Mouse (Mus musculus) MEL (cell line): ENCODE results near the gene Sh3rf1. TPM values are rescaled to one million over a fixed set of nuclear protein-coding genes. Genes with fewer than 3 reads are reported as not detected.

Source experiments
- DNase-seq: peaks from one replicate; pipeline ENCODE4 v3.0.0; 2011; ENCODE audit warnings: low read depth, low spot score
- H3K27ac ChIP-seq: 2 replicates; pipeline ENCODE4 v1.5.1; 2012; ENCODE audit warnings: low read depth, mild to moderate bottlenecking, control low read depth, low read length, moderate library complexity; ENCODE audit not compliant: control insufficient read depth
- H3K27me3 ChIP-seq, 2 experiments: fragments of 150-350 bp in 1 of 2; sonication (generic) in 1 of 2; 2 replicates each; pipeline ENCODE4 v1.6.1; 2012; ENCODE audit warnings: low read length in 2 of 2, mild to moderate bottlenecking in 2 of 2, improper control_type of control experiment in 1 of 2, moderate library complexity in 1 of 2; ENCODE audit not compliant: insufficient read depth in 2 of 2, control insufficient read depth in 1 of 2
- H3K36me3 ChIP-seq, 2 experiments: 2 replicates each; pipeline ENCODE4 v1.6.1; 2012 to 2014; ENCODE audit warnings: low read length in 2 of 2, improper control_type of control experiment in 1 of 2, inconsistent platforms in 1 of 2, mild to moderate bottlenecking in 1 of 2; ENCODE audit not compliant: insufficient read depth in 2 of 2, control insufficient read depth in 1 of 2
- H3K4me1 ChIP-seq, 2 experiments: fragments of 150-350 bp in 1 of 2; sonication (generic) in 1 of 2; 2 replicates each; pipeline ENCODE4 v1.6.1; 2012; ENCODE audit warnings: low read length in 2 of 2, improper control_type of control experiment in 1 of 2, mild to moderate bottlenecking in 1 of 2; ENCODE audit not compliant: insufficient read depth in 2 of 2, control insufficient read depth in 1 of 2
- H3K4me3 ChIP-seq, 2 experiments: fragments of 150-350 bp in 1 of 2; sonication (generic) in 1 of 2; 2 replicates each; pipeline ENCODE4 v1.5.1; 2012; ENCODE audit warnings: low read depth in 2 of 2, low read length in 2 of 2, mild to moderate bottlenecking in 2 of 2, moderate library complexity in 2 of 2, control low read depth in 1 of 2, improper control_type of control experiment in 1 of 2; ENCODE audit not compliant: control insufficient read depth in 1 of 2, insufficient read depth in 1 of 2
- H3K79me2 ChIP-seq: 2 replicates; pipeline ENCODE4 v1.6.1; 2012; ENCODE audit warnings: mild to moderate bottlenecking, low read length, moderate library complexity; ENCODE audit not compliant: control insufficient read depth, poor library complexity, insufficient read depth
- H3K9ac ChIP-seq: 2 replicates; pipeline ENCODE4 v1.6.1; 2012; ENCODE audit warnings: low read depth, mild to moderate bottlenecking, control low read depth, low read length, moderate library complexity; ENCODE audit not compliant: control insufficient read depth, poor library complexity, severe bottlenecking
- H3K9me3 ChIP-seq: fragments of 150-350 bp; sonication (generic); replicated peaks from 2 replicates; pipeline ENCODE4 v1.6.1; 2012; ENCODE audit warnings: mild to moderate bottlenecking, low read length, improper control_type of control experiment, moderate library complexity; ENCODE audit not compliant: insufficient read depth
- BHLHE40 ChIP-seq: IDR thresholded peaks from 2 replicates; pipeline ENCODE4 v1.6.1; 2012; ENCODE audit warnings: low read depth, mild to moderate bottlenecking, inconsistent platforms, low read length, improper control_type of control experiment, borderline replicate concordance
- CHD1 ChIP-seq: IDR thresholded peaks from 2 replicates; pipeline ENCODE4 v1.6.1; 2012; ENCODE audit warnings: low read depth, mild to moderate bottlenecking, inconsistent platforms, low read length, improper control_type of control experiment
- CTCF ChIP-seq, 3 experiments: IDR thresholded peaks in 2 of 3; conservative IDR thresholded peaks in 1 of 3; 2 replicates each; pipeline ENCODE4 v1.5.1; 2011 to 2012; ENCODE audit warnings: low read length in 3 of 3, low read depth in 2 of 3, mild to moderate bottlenecking in 2 of 3, improper control_type of control experiment in 1 of 3, inconsistent platforms in 1 of 3, mixed read lengths in 1 of 3, moderate library complexity in 1 of 3; ENCODE audit not compliant: control insufficient read depth in 1 of 3, insufficient read depth in 1 of 3, poor library complexity in 1 of 3, severe bottlenecking in 1 of 3
- ELF1 ChIP-seq: IDR thresholded peaks from 2 replicates; pipeline ENCODE4 v1.6.1; 2014; ENCODE audit warnings: low read depth, mild to moderate bottlenecking, inconsistent platforms, low read length, improper control_type of control experiment, moderate library complexity
- ETS1 ChIP-seq: IDR thresholded peaks from 2 replicates; pipeline ENCODE4 v1.6.1; 2012; ENCODE audit warnings: low read depth, mild to moderate bottlenecking, inconsistent platforms, low read length, improper control_type of control experiment, moderate library complexity
- GATA1 ChIP-seq: IDR thresholded peaks from 2 replicates; pipeline ENCODE4 v1.6.1; 2011; ENCODE audit warnings: low read depth, low read length, improper control_type of control experiment
- HCFC1 ChIP-seq: IDR thresholded peaks from 2 replicates; pipeline ENCODE4 v1.6.1; 2012; ENCODE audit warnings: low read depth, mild to moderate bottlenecking, inconsistent platforms, low read length, improper control_type of control experiment, moderate library complexity
- MAFK ChIP-seq: IDR thresholded peaks from 2 replicates; pipeline ENCODE4 v1.6.1; 2011; ENCODE audit warnings: low read depth, mild to moderate bottlenecking, low read length, improper control_type of control experiment, borderline replicate concordance
- MAX ChIP-seq: IDR thresholded peaks from 2 replicates; pipeline ENCODE4 v1.6.1; 2011; ENCODE audit warnings: low read length, improper control_type of control experiment
- MYC ChIP-seq: IDR thresholded peaks from 2 replicates; pipeline ENCODE4 v1.6.1; 2011; ENCODE audit warnings: low read depth, mild to moderate bottlenecking, low read length, improper control_type of control experiment, moderate library complexity
- NRF1 ChIP-seq: IDR thresholded peaks from 2 replicates; pipeline ENCODE4 v1.6.1; 2014; ENCODE audit warnings: low read depth, mild to moderate bottlenecking, inconsistent platforms, low read length, improper control_type of control experiment, moderate library complexity; ENCODE audit not compliant: poor library complexity, insufficient read depth, severe bottlenecking
- POLR2A ChIP-seq, 2 experiments: IDR thresholded peaks; 2 replicates each; pipeline ENCODE4 v1.6.1; 2011 to 2012; ENCODE audit warnings: low read length in 2 of 2, mild to moderate bottlenecking in 2 of 2, control low read depth in 1 of 2, improper control_type of control experiment in 1 of 2, low read depth in 1 of 2, moderate library complexity in 1 of 2; ENCODE audit not compliant: control insufficient read depth in 1 of 2, insufficient read depth in 1 of 2, poor library complexity in 1 of 2
- POLR2AphosphoS2 ChIP-seq: IDR thresholded peaks from 2 replicates; pipeline ENCODE4 v1.6.1; 2011; ENCODE audit warnings: low read length, improper control_type of control experiment
- POLR2AphosphoS5 ChIP-seq: IDR thresholded peaks from 2 replicates; pipeline ENCODE4 v1.6.1; 2012; ENCODE audit warnings: low read depth, borderline replicate concordance, mild to moderate bottlenecking, inconsistent platforms, low read length, moderate library complexity, mixed read lengths
- RAD21 ChIP-seq: IDR thresholded peaks from 2 replicates; pipeline ENCODE4 v1.6.1; 2011; ENCODE audit warnings: mild to moderate bottlenecking, low read depth, low read length, improper control_type of control experiment
- RCOR1 ChIP-seq: IDR thresholded peaks from 2 replicates; pipeline ENCODE4 v1.6.1; 2012; ENCODE audit warnings: low read depth, mild to moderate bottlenecking, inconsistent platforms, low read length, improper control_type of control experiment
- SIN3A ChIP-seq: IDR thresholded peaks from 2 replicates; pipeline ENCODE4 v1.6.1; 2012; ENCODE audit warnings: low read length, improper control_type of control experiment, inconsistent platforms
- TAL1 ChIP-seq: IDR thresholded peaks from 2 replicates; pipeline ENCODE4 v1.6.1; 2012; ENCODE audit warnings: mild to moderate bottlenecking, inconsistent platforms, low read length, moderate library complexity, mixed read lengths
- TBP ChIP-seq: IDR thresholded peaks from 2 replicates; pipeline ENCODE4 v1.8.0; 2011; ENCODE audit warnings: low read depth, low read length, improper control_type of control experiment
- TCF12 ChIP-seq: IDR thresholded peaks from 2 replicates; pipeline ENCODE4 v1.6.1; 2014; ENCODE audit warnings: low read depth, mild to moderate bottlenecking, inconsistent platforms, low read length, improper control_type of control experiment, moderate library complexity
- UBTF ChIP-seq: IDR thresholded peaks from 2 replicates; pipeline ENCODE4 v1.6.1; 2012; ENCODE audit warnings: low read depth, mild to moderate bottlenecking, inconsistent platforms, low read length, improper control_type of control experiment, moderate library complexity, borderline replicate concordance; ENCODE audit not compliant: insufficient read depth
- USF2 ChIP-seq, 2 experiments: IDR thresholded peaks; 2 replicates each; pipeline ENCODE4 v1.6.1; 2011 to 2012; ENCODE audit warnings: improper control_type of control experiment in 2 of 2, low read length in 2 of 2, borderline replicate concordance in 1 of 2, inconsistent platforms in 1 of 2, low read depth in 1 of 2, mild to moderate bottlenecking in 1 of 2; ENCODE audit not compliant: insufficient read depth in 1 of 2
- ZC3H11A ChIP-seq: IDR thresholded peaks from 2 replicates; pipeline ENCODE4 v1.6.1; 2012; ENCODE audit warnings: low read depth, mild to moderate bottlenecking, inconsistent platforms, low read length, improper control_type of control experiment
- ZKSCAN1 ChIP-seq: IDR thresholded peaks from 2 replicates; pipeline ENCODE4 v1.6.1; 2012; ENCODE audit warnings: low read depth, mild to moderate bottlenecking, inconsistent platforms, low read length, improper control_type of control experiment, moderate library complexity
- ZMIZ1 ChIP-seq: IDR thresholded peaks from 2 replicates; pipeline ENCODE4 v1.6.1; 2012; ENCODE audit warnings: low read depth, mild to moderate bottlenecking, inconsistent platforms, low read length, improper control_type of control experiment, moderate library complexity
- polyA plus RNA-seq, 2 experiments: library from polyadenylated mRNA; stranded (reverse) in 1 of 2; unstranded in 1 of 2; fragments of >175 nt in 1 of 2; fragments of >200 nt in 1 of 2; gene quantifications; 2 replicates each; pipeline versions ENCODE4 v1.2.1 to v1.2.4; 2012; ENCODE audit warnings: low replicate concordance in 2 of 2, low read depth in 1 of 2; ENCODE audit not compliant: insufficient read length in 2 of 2, insufficient read depth in 1 of 2, missing spikeins in 1 of 2
- total RNA-seq: library from RNA; depleted of rRNA; stranded (reverse); fragments of 300-350 nt; gene quantifications from 2 replicates; pipeline ENCODE4 v1.2.3, GENCODE M21; 2012

Sh3rf1 gene
- total and polyA plus RNA-seq, 3 experiments: 1.5 to 5.9 TPM; not detected in 1

DNA sequence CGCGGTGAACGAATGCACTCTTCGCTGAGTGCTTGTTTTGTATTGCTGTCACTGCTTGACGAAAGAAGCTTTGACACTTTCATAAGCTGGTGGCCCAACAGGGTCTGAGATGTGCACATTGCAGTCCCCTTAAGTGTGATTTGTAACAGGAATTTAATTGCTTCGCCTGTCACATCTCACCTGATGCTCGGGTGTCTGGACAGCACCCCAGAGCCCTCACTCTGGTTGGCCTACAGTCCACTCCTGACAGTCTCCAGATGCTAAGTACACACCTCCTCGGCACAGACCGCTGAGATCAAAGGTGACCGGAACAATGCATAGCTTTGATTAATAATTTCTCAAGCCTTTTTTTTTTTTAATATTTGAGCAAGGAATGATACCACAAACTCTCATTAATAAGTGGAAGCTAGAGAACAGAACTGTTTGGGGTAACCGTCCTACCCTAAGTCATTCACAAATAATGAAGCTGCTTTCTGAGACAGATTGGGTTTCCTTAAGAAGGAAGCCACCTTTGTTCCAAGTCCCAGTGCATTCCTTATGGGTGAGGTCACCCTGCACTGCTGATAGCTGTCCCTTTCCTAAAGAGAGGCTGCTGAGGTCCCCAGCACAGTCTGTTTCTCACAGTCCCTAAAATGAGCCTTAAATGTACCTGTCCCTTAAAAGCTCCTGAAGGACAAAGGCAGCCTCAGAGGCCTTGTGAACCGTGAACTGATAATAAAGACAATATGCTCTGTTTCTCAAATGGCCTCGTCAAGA is 23.8 kb downstream of the Sh3rf1 start:
- TF ChIP-seq ETS1 (no peak), POLR2A (IDR thresholded peaks at IDR 0.05; ENCODE audit: control insufficient read depth in 1 of 2, insufficient read depth in 1 of 2, low read depth in 1 of 2, low read length in 2 of 2, poor library complexity in 1 of 2) (no peak), NRF1 (no peak), GATA1 (no peak), ZMIZ1 (no peak), ELF1 (no peak), HCFC1 (no peak), MAFK (no peak), TBP (no peak), MAX (no peak), POLR2AphosphoS2 (no peak), CHD1 (no peak), RAD21 (no peak), ZC3H11A (no peak), UBTF (no peak), CTCF (IDR thresholded peaks at IDR 0.05 in 2 of 3, conservative IDR thresholded peaks at IDR 0.05 in 1 of 3; ENCODE audit: control insufficient read depth in 1 of 3, insufficient read depth in 1 of 3, low read depth in 2 of 3, low read length in 3 of 3, poor library complexity in 1 of 3, severe bottlenecking in 1 of 3) (no peak), BHLHE40 (no peak), USF2 (IDR thresholded peaks at IDR 0.05; ENCODE audit: borderline replicate concordance in 1 of 2, insufficient read depth in 1 of 2, low read depth in 1 of 2, low read length in 2 of 2) (no peak)
- no peak overlapping the region for H3K27ac ChIP-seq
- no peak overlapping the region for H3K4me3 ChIP-seq
- H3K9me3 ChIP-seq: no peaks in the 10 kb centered on the region
- no peak overlapping the region for H3K9ac ChIP-seq
- no peaks in the 10 kb centered on the region for H3K36me3 ChIP-seq
- no peak for DNase-seq
- no peaks in the 10 kb centered on the region; the same call in 1 of the 2 replicates for H3K79me2 ChIP-seq
- H3K27me3 ChIP-seq: no peaks in the 10 kb centered on the region
- no peaks in the 10 kb centered on the region for H3K4me1 ChIP-seq

DNA sequence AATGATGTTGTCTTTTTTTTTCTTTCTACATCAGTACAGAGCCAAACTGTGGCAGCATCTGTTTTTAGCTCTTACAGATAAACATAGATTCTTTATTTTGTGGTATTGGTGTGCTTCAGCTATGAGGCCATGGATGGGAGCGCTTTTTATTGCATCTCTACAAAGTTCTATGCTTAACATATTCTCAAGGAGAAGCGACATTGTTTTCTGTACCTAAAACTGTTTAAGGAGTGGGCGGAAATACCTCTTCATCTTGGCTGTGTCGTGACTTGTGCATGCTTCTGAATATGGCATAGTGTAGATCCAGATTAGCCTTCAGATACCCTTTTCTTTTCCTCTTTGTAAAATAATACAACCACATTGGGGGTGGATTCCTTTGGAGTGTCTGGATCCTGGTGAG is 25.8 kb downstream of the Sh3rf1 start:
- Histone ChIP-seq H3K4me3 (no peak overlapping the region), H3K9ac (no peak overlapping the region), H3K36me3 (no peaks in the 10 kb centered on the region), H3K9me3 (no peaks in the 10 kb centered on the region), H3K27me3 (no peaks in the 10 kb centered on the region), H3K27ac (no peak overlapping the region), H3K4me1 (no peaks in the 10 kb centered on the region), H3K79me2 (no peaks in the 10 kb centered on the region; the same call in 1 of the 2 replicates)
- no peak for TF ChIP-seq POLR2AphosphoS5
- no peak for TF ChIP-seq ZC3H11A
- TF ChIP-seq RAD21: no peak
- TF ChIP-seq MYC: no peak
- no peak for TF ChIP-seq RCOR1
- TF ChIP-seq TAL1: no peak
- no peak for TF ChIP-seq ZKSCAN1
- no peak for TF ChIP-seq TCF12
- no peak for TF ChIP-seq ELF1
- no peak for TF ChIP-seq SIN3A
- no peak for DNase-seq
